Mouse (Mus musculus) small intestine, adult 2 months (tissue): ENCODE measurements around the gene Glt8d2. TPM values are rescaled to one million over a fixed set of nuclear protein-coding genes. Genes with fewer than 3 reads are reported as not detected.

ENCODE experiments used
- H3K27ac ChIP-seq: fragments of 200-500 bp; 2 replicates; pipeline ENCODE4 v1.5.1; 2012; ENCODE audit warnings: low read depth, low read length, control low read depth, inconsistent platforms; ENCODE audit not compliant: insufficient read depth
- H3K27me3 ChIP-seq: fragments of 200-500 bp; 2 replicates; pipeline ENCODE4 v1.6.1; 2012; ENCODE audit warnings: mild to moderate bottlenecking, moderate library complexity, low read length, inconsistent platforms; ENCODE audit not compliant: control insufficient read depth, insufficient read depth
- H3K36me3 ChIP-seq: fragments of 200-500 bp; 2 replicates; pipeline ENCODE4 v1.6.1; 2012; ENCODE audit warnings: mild to moderate bottlenecking, low read length, control low read depth, inconsistent platforms; ENCODE audit not compliant: control insufficient read depth, insufficient read depth
- H3K4me1 ChIP-seq: fragments of 200-500 bp; 2 replicates; pipeline ENCODE4 v1.6.1; 2012; ENCODE audit warnings: low read length, inconsistent platforms, mixed read lengths; ENCODE audit not compliant: control insufficient read depth, insufficient read depth, insufficient read length
- H3K4me3 ChIP-seq: fragments of 200-500 bp; 2 replicates; pipeline ENCODE4 v1.5.1; 2012; ENCODE audit warnings: low read depth, mild to moderate bottlenecking, control low read depth, inconsistent platforms, low read length, moderate library complexity
- CTCF ChIP-seq: fragments of 200-500 bp; IDR thresholded peaks from 2 replicates; pipeline ENCODE4 v1.5.1; 2012; ENCODE audit warnings: low read depth, mild to moderate bottlenecking, control low read depth, inconsistent platforms, low read length, moderate library complexity, mixed read lengths; ENCODE audit not compliant: insufficient replicate concordance, insufficient read length; ENCODE audit errors: extremely low read depth
- POLR2A ChIP-seq: fragments of 200-500 bp; IDR thresholded peaks from 2 replicates; pipeline ENCODE4 v1.6.1; 2012; ENCODE audit warnings: low read depth, mild to moderate bottlenecking, control low read depth, inconsistent platforms, low read length, moderate library complexity
- WGBS: fragments of 180-500 bp; shearing (Covaris S2); methylation state at CpG from one replicate; pipeline ENCODE4 v1.1.7; 2018; 5-methylcytosine and 5-hydroxymethylcytosine counted together
- polyA plus RNA-seq: library from polyadenylated mRNA; depleted of rRNA; stranded (reverse); fragments of >200 nt; gene quantifications from 2 replicates; pipeline ENCODE4 v1.2.3, GENCODE M21; 2012

The Glt8d2 gene
- polyA plus RNA-seq, 1 experiment: 0.15 TPM

DNA sequence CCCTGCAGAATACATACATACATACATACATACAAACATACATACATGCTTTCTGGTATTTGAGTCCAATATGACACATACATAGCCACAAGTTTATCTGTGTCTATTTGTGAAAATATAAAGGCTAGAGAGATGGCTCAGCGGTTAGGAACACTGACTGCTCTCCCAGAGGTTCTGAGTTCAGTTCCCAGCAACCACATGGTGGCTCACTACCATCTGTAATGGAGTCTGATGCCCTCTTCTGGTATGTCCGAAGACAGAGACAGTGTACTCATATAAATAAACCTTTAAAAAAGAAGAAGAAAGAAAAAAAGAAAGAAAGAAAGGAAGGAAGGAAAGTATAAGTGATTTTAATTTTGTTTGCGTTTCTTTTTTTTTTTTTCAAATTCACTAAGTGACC, 24.5 kb downstream of the Glt8d2 start:
- Histone ChIP-seq H3K4me1 (no peaks in the 10 kb centered on the region), H3K27ac (no peak overlapping the region), H3K36me3 (no peaks in the 10 kb centered on the region), H3K4me3 (no peak overlapping the region), H3K27me3 (no peaks in the 10 kb centered on the region)
- no peak for TF ChIP-seq CTCF
- TF ChIP-seq POLR2A: no peak
- 56% methylated on average over 3 of the region's 3 CpGs for WGBS

DNA sequence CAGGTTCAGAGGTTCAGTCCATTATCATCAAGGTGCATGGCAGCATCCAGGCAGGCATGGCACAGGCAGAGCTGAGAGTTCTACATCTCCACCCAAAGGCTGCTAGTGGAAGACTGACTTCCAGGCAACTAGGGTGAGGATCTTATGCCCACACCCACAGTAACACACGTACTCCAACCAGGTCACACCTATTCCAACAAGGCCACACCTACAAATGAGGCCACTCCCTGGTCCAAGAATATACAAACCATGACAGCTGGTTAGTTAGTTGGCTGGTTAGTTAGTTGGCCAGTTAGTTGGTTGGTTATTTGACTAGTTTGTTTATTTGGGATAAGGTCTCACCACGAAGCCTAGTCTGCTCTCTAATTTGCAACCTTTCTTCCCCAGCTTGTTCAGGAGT, 27.2 kb downstream of the Glt8d2 start:
- 66% methylated on average over 2 of the region's 2 CpGs for WGBS
- H3K27ac ChIP-seq: no peak overlapping the region
- TF ChIP-seq POLR2A (no peak), CTCF (no peak)
- H3K4me3 ChIP-seq: no peak overlapping the region
- H3K27me3 ChIP-seq: no peaks in the 10 kb centered on the region
- no peaks in the 10 kb centered on the region for H3K4me1 ChIP-seq
- H3K36me3 ChIP-seq: no peaks in the 10 kb centered on the region

DNA sequence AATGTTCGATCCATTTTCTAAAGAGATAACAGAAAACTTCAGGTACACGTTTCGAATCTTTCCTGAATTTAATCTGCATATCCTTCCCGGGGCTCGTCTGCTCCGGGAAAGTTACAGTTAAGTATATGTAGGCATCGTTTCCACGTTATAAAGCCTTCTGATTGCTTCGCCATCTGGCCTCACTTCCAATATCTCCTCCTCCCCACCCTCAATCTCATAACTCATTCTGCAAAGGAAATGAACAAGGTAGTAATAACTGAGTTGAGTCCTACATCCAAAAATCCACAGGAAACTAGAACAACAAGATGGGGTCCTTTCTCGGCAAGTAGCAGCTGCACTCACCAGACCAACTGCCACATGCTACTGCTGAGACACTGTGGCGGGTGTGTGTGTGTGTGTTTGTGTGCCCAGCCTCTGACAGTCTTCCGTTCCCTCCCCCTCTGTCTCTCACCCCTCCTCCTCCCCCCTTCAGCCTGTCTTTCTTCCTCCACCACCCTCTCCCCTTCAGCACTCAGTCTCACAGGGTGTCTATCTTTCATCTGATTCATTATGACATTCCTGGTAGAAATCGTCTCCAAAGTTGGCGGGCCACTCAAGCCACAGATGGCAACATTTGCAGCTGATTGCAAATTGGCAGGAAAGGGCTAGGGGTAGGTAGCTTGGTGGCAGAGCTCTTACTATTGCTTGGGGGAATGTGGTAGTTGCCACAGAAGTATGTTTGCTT, 28.0 kb downstream of the Glt8d2 start:
- Histone ChIP-seq H3K27ac (no peak overlapping the region), H3K36me3 (no peaks in the 10 kb centered on the region), H3K4me3 (no peak overlapping the region), H3K4me1 (no peaks in the 10 kb centered on the region), H3K27me3 (no peaks in the 10 kb centered on the region)
- WGBS: 71% methylated on average over 14 of the region's 14 CpGs
- no peak for TF ChIP-seq POLR2A
- no peak for TF ChIP-seq CTCF

GRCm38 (mm10) chr10:82661820-82662219, 28.6 kb downstream of the Glt8d2 start:
- Histone ChIP-seq H3K27ac (no peak overlapping the region), H3K36me3 (no peaks in the 10 kb centered on the region), H3K4me1 (no peaks in the 10 kb centered on the region), H3K27me3 (no peaks in the 10 kb centered on the region), H3K4me3 (no peak overlapping the region)
- no peak for TF ChIP-seq CTCF
- no peak for TF ChIP-seq POLR2A
- 75% methylated on average over 8 of the region's 8 CpGs for WGBS

GRCm38 (mm10) chr10:82654581-82654980, 35.9 kb downstream of the Glt8d2 start:
- Histone ChIP-seq H3K4me3 (no peak overlapping the region), H3K27me3 (no peaks in the 10 kb centered on the region), H3K27ac (no peak overlapping the region), H3K4me1 (no peaks in the 10 kb centered on the region), H3K36me3 (peaks cover 12% of the 10 kb centered on the region)
- TF ChIP-seq POLR2A: no peak
- TF ChIP-seq CTCF: no peak
- whole genome bisulfite sequencing: 58% methylated on average over 3 of the region's 3 CpGs

GRCm38 (mm10) chr10:82652625-82653024, 37.8 kb downstream of the Glt8d2 start:
- no peaks in the 10 kb centered on the region for H3K27me3 ChIP-seq
- no peak overlapping the region for H3K4me3 ChIP-seq
- 74% methylated on average over 5 of the region's 5 CpGs for WGBS
- no peaks in the 10 kb centered on the region for H3K4me1 ChIP-seq
- peaks cover 14% of the 10 kb centered on the region for H3K36me3 ChIP-seq
- no peak for TF ChIP-seq CTCF
- TF ChIP-seq POLR2A: no peak
- H3K27ac ChIP-seq: no peak overlapping the region

GRCm38 (mm10) chr10:82651221-82651620, 39.2 kb downstream of the Glt8d2 start:
- no peak overlapping the region for H3K4me3 ChIP-seq
- H3K36me3 ChIP-seq: peaks cover 21% of the 10 kb centered on the region
- H3K27me3 ChIP-seq: no peaks in the 10 kb centered on the region
- no peaks in the 10 kb centered on the region for H3K4me1 ChIP-seq
- WGBS: 85% methylated on average over 5 of the region's 5 CpGs
- H3K27ac ChIP-seq: no peak overlapping the region
- no peak for TF ChIP-seq CTCF
- no peak for TF ChIP-seq POLR2A
